Mouse (Mus musculus): ENCODE measurements at regions not wholly inside any gene's neighbourhood (a gene's known extent, or its start where the extent isn't known, plus 50 kb on each side); places are given as distances from the start of the nearest gene placed in this dataset.
A peak's percentile ranks its signal among the peaks of the same experiment; 100 is the strongest.

DNA sequence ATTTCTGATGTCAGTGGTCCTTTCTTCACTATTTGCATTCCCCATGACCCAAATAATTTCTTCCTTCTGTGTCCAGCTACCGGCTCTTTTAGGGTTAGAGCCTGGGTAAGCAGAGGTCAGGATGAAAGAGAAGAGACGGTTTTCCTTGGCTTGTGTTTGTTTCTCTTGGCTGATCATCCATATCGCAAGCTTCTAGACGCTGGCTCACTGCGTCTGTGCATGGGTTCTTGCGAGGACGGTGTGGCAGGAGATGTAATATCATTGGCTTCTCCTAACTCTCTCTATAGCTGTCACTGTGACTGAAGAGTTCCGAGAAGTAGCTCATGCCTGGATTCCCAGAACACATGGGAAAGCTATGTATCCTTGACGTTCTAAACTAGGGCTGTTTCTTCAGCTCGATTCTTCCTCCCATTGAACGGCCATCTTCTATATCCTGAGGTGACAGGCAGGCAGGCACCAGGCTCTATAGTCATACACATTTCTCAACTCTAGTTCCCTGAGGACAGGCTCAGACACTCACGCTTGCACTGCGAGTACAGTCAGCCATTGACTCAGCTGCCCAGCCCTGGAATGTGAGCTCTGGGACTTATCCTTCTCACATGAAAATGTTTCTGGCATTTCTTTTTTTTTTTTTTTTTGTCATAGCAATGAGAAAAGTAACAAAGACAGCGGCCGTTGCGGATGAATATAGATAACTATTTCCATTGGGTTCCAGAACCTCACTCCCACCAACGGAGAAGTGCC lies 85.0 kb downstream of the Bach1 start:
- intact Hi-C loops (cut with DNase I) = no loop called here
- DNase-seq = no peak

GRCm38 (mm10) chr16:87784405-87784994 lies 85.8 kb downstream of the Bach1 start:
- intact Hi-C loops (cut with DNase I) = no loop called here
- no peak for DNase-seq

DNA sequence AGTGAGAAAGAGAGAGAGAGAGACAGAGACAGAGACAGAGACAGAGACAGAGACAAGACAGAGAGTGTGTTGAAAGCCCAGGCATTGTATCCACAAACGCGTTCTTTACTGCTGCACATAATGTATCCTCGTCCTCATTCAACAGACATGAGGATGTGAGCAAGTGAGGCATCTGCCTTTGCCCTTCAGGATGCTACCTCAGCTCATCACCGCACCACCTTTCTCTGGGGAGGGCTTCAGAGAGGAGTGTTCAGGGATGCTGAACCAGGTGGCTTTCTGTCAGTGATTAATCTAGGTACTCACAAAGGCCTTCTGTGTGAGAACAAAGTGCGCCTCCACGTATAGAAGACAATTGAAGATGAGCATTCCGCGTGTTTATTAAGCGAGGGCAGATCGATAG lies 90.8 kb downstream of the Bach1 start:
- intact Hi-C loops (cut with DNase I) = no loop called here
- DNase-seq = no peak

DNA sequence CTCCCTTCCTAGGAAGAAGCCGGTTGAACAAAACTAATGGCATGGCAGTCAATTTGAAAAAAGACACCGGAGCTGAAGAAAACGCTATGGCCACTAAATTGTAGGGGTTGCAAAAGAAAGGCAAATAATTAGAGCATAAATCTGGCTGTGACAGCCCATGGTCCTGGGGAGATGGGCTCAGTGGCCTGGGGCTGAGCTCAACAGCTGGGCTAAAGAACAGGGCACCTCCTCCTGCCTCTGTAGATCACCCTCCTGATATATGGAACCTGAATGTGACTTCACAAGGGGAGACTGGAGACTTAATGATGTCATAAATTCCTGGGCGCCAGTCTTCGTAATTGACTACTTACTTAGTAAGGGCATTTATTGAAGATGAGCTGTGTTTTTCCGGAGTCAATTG lies 91.2 kb downstream of the Bach1 start:
- intact Hi-C loops (cut with DNase I) = no loop called here
- no peak for DNase-seq

GRCm38 (mm10) chr16:87796514-87797248 lies 97.9 kb downstream of the Bach1 start:
- intact Hi-C loops (cut with DNase I) = no loop called here
- DNase-seq = no peak

- intact Hi-C loops (cut with DNase I) = no loop called here
- no peak for DNase-seq
Measured at GRCm38 (mm10) chr16:87802317-87802716, 103.6 kb downstream of the Bach1 start.

DNA sequence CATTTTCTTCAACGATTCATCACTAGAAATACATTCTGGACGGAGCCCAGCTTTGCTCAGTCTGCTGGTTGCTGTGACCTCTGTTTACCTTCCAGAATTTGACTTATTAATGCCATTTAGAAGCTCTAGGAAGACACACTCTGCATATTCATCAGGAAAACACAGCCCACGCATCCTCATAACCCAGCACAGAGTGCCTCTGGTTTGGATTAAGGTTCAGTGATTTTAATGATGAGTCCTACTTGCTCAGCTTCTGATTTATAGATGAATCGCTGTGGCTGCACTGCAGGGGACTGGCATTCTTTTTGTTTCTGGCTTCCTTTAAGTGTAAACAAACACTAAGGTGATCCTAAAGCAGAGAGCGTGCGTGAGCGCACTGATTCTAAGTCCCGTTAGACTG lies 118.8 kb downstream of the Bach1 start:
- intact Hi-C loops (cut with DNase I) = no loop called here
- no peak for DNase-seq

DNA sequence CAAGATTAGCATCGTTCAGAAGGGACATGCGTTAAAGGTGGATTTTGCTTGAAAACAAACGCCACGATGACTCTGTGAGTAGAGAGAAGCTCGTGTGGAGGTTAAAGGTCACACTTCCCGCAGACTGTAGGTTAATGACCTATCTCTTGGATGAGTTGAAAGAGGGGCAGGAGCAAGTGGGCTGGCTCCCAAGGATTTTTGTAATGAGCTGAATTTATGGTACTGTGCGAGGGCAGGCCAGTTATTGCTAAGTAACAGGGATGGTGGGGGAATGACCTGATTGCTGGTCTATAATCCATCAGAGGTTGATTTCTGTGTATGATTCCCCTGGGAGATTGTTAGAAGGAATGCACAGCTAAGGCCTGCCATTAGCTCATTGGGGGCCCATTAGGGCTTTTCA lies 135.6 kb downstream of the Bach1 start:
- intact Hi-C loops (cut with DNase I) = no loop called here
- no peak for DNase-seq

GRCm38 (mm10) chr16:87840949-87841546 lies 142.3 kb downstream of the Bach1 start:
- intact Hi-C loops (cut with DNase I) = loop anchor here (2.0 kb wide), 1 partner anchor 364 kb away; no protein-coding TSS in a partner anchor
- peak; percentile 36 to 43 for DNase-seq

Data from gastrocnemius, postnatal 36 days (tissue).